Mouse (Mus musculus): ENCODE results near the gene Gm9602.
A peak's percentile ranks its signal among the peaks of the same experiment; 100 is the strongest.
"Not testable (repeated sequence)": the region's sequence is repeated elsewhere in the genome, so short reads cannot be mapped to it uniquely, and the experiment has no call there.

Gm9602 gene

DNA sequence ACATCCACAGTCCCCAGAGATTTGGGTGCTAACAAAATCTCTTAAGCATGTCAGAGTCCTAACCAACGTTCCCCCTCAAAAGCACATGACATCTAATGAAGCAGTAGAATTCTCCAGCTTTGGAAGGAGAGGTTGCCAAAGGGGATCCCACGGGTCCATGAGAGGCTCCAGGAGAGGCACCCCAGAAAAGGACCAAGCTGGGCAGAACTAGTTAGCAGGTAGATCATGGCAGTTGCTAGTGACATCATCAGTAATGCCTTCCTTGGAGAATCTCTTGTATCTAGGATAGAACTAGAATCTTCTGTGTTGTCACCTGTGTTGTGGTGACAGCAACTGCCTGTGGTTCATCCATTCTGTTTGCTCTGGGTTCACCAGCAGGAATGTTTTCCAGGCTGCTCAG is at the start of gene Gm9602:
Gene Gm9602, plus strand, starts transcription at position 301 of the 400 bp plus-strand sequence.
- not testable (repeated sequence) for DNase-seq

DNA sequence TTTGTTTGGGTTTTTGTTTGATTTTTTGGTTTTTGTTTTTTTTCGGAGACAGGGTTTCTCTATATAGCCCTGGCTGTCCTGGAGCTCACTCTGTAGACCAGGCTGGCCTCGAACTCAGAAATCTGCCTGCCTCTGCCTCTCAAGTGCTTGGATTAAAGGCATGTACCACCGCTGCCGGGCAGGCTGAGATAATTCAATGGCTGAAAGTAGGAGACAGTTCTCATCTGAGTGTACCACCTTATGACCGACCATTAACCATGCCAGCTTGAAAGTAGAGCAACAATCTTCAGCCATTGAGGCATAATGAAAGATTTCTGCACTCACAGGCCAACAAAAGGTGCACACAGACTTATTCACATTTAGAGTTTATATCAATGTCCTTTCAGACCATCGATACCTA is 30.3 kb downstream of the Gm9602 start:
- DNase-seq: peak; percentile 2 to 3

GRCm38 (mm10) chr14:4821950-4822349 is 45.8 kb downstream of the Gm9602 start:
- peak in 1 of 2 experiments; percentile 1 for DNase-seq
